8 mouse cellular contexts compared by ENCODE assay signal in genomic region chr7:130174525-130174924, GRCm38 (mm10).
A peak's percentile ranks its signal among the peaks of the same experiment; 100 is the strongest.
DNase-seq lines count a peak whose midpoint lies in the region; ATAC-seq lines count a peak whose summit lies in the region.

No protein-coding gene starts in this region.

- no peaks in the 10 kb centered on the region for H3K27me3 ChIP-seq in heart, embryonic 16.5 days (ENCODE audit: control insufficient read depth, insufficient read depth, low read length)
- H3K27me3 ChIP-seq in liver, embryonic 12.5 days (replicated peaks): no peaks in the 10 kb centered on the region
- H3K27me3 ChIP-seq in hindbrain, embryonic 10.5 days (ENCODE audit: insufficient read depth, poor library complexity, severe bottlenecking): no peaks in the 10 kb centered on the region
- H3K27me3 ChIP-seq in hindbrain, embryonic 16.5 days (replicated peaks; ENCODE audit: control insufficient read depth, insufficient read depth, low read length): no peaks in the 10 kb centered on the region

- H3K4me3 ChIP-seq in heart, embryonic 16.5 days (ENCODE audit: low read length): no peak overlapping the region
- no peak overlapping the region for H3K4me3 ChIP-seq in liver, embryonic 12.5 days
- no peak overlapping the region for H3K4me3 ChIP-seq in hindbrain, embryonic 10.5 days
- H3K4me3 ChIP-seq in hindbrain, embryonic 16.5 days (ENCODE audit: low read length): no peak overlapping the region

- peak overlapping the region; percentile 24; the same call in 1 of the 2 replicates for H3K27ac ChIP-seq in heart, embryonic 16.5 days (ENCODE audit: low read length)
- no peak overlapping the region for H3K27ac ChIP-seq in liver, embryonic 12.5 days
- no peak overlapping the region for H3K27ac ChIP-seq in hindbrain, embryonic 10.5 days
- no peak overlapping the region for H3K27ac ChIP-seq in hindbrain, embryonic 16.5 days (ENCODE audit: low read depth, low read length)

- DNase-seq in frontal cortex, adult 2 months (ENCODE audit: extremely low spot score in 1 of 2, low spot score in 1 of 2): peak; percentile 2 to 30
- no peak for DNase-seq in frontal cortex, postnatal 10 days (ENCODE audit: low spot score in 2 of 2)
- DNase-seq in adrenal gland, postnatal 14 days: peak; percentile 58
- DNase-seq in lung, postnatal 10 days: peak; percentile 72
- no peak for DNase-seq in hindbrain, embryonic 10.5 days (ENCODE audit: low spot score)

- 29% methylated on average over 7 of the region's 7 CpGs for WGBS in heart, embryonic 16.5 days
- 51% methylated on average over 7 of the region's 7 CpGs for WGBS in liver, embryonic 12.5 days (ENCODE audit: insufficient replicate concordance)
- 64% methylated on average over 7 of the region's 7 CpGs for WGBS in hindbrain, embryonic 10.5 days
- WGBS in hindbrain, embryonic 16.5 days: 83% methylated on average over 7 of the region's 7 CpGs

- no peak overlapping the region for H3K9ac ChIP-seq in heart, embryonic 16.5 days (ENCODE audit: low read length)
- no peak overlapping the region for H3K9ac ChIP-seq in liver, embryonic 12.5 days
- no peak overlapping the region for H3K9ac ChIP-seq in hindbrain, embryonic 16.5 days (ENCODE audit: low read depth, low read length)

- H3K36me3 ChIP-seq in heart, embryonic 16.5 days (ENCODE audit: control insufficient read depth, insufficient read depth): peaks cover 8% of the 10 kb centered on the region; the same call in 1 of the 2 replicates
- H3K36me3 ChIP-seq in liver, embryonic 12.5 days: peaks cover 21% of the 10 kb centered on the region
- peaks cover 98% of the 10 kb centered on the region for H3K36me3 ChIP-seq in hindbrain, embryonic 10.5 days
- no peaks in the 10 kb centered on the region for H3K36me3 ChIP-seq in hindbrain, embryonic 16.5 days (ENCODE audit: control insufficient read depth, insufficient read depth, low read length)

- ATAC-seq in heart, embryonic 16.5 days (replicated peaks; ENCODE audit: extremely low read depth, insufficient read depth, low FRiP score): peak; percentile 78
- no peak for ATAC-seq in liver, embryonic 12.5 days
- ATAC-seq in hindbrain, embryonic 16.5 days: no peak

- no peaks in the 10 kb centered on the region for H3K9me3 ChIP-seq in heart, embryonic 16.5 days (replicated peaks; ENCODE audit: control insufficient read depth, low read length)
- no peaks in the 10 kb centered on the region for H3K9me3 ChIP-seq in liver, embryonic 12.5 days (replicated peaks)
- H3K9me3 ChIP-seq in hindbrain, embryonic 10.5 days: no peaks in the 10 kb centered on the region
- H3K9me3 ChIP-seq in hindbrain, embryonic 16.5 days (ENCODE audit: control insufficient read depth, low read length): no peaks in the 10 kb centered on the region

- H3K4me2 ChIP-seq in heart, embryonic 16.5 days (ENCODE audit: low read depth, low read length): no peak overlapping the region
- H3K4me2 ChIP-seq in liver, embryonic 12.5 days: no peak overlapping the region
- H3K4me2 ChIP-seq in hindbrain, embryonic 16.5 days (ENCODE audit: low read length): no peak overlapping the region

- H3K4me1 ChIP-seq in heart, embryonic 16.5 days (ENCODE audit: control insufficient read depth, insufficient read depth, low read length): peaks cover 15% of the 10 kb centered on the region
- no peaks in the 10 kb centered on the region for H3K4me1 ChIP-seq in liver, embryonic 12.5 days
- H3K4me1 ChIP-seq in hindbrain, embryonic 10.5 days (replicated peaks): peaks cover 8% of the 10 kb centered on the region
- H3K4me1 ChIP-seq in hindbrain, embryonic 16.5 days (ENCODE audit: control insufficient read depth, insufficient read depth, low read depth, low read length): no peaks in the 10 kb centered on the region

Comparison
In these comparisons a context has a peak if more than half of its experiments do, and no peak if none do; other contexts are left out.
1. DNase-seq: peak in frontal cortex, adult 2 months (2 of 2), adrenal gland, postnatal 14 days (single experiment) and lung, postnatal 10 days (single experiment); none in frontal cortex, postnatal 10 days (0 of 2) and hindbrain, embryonic 10.5 days (single experiment).